ENCODE assay signal across 7 mouse cellular contexts in the genomic region with DNA sequence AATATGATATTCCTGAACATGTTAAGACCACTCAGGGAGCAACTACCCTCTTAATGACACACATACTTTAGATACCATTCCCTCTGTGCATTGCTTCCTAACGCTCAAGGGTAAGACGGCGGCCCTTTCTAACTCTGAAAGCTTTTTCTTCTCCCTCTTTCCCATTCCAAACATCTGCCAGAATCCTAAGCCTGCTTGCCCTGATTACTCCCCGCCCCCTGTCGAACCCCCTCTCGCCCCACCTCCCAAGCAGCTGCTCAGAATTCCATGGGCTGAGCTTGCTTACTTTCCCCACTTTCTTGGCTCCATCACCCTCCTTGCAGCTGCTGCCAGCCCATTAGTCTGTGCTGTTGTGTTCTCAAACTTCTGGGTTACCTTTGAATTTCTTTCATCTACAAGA. TPM values are rescaled to one million over a fixed set of nuclear protein-coding genes. Genes with fewer than 3 reads are reported as not detected.
DNase-seq lines count a peak whose midpoint lies in the region; ATAC-seq and TF ChIP-seq lines count a peak whose summit lies in the region.

No protein-coding gene starts in this region.

- ATAC-seq in midbrain, embryonic 11.5 days (ENCODE audit: low FRiP score) = peak; percentile 58
- ATAC-seq in inflammation-experienced regulatory T-cells, adult 6 months = no peak

- TF ChIP-seq CTCF in MEL (IDR thresholded peaks at IDR 0.05 in 2 of 3, conservative IDR thresholded peaks at IDR 0.05 in 1 of 3; ENCODE audit: control insufficient read depth in 1 of 3, insufficient read depth in 1 of 3, low read depth in 2 of 3, low read length in 3 of 3, poor library complexity in 1 of 3, severe bottlenecking in 1 of 3) = no peak

- peaks cover 39 to 44% of the 10 kb centered on the region in 2 experiments for H3K4me1 ChIP-seq in MEL (ENCODE audit: control insufficient read depth in 1 of 2, insufficient read depth in 2 of 2, low read length in 2 of 2)
- H3K4me1 ChIP-seq in midbrain, embryonic 11.5 days (ENCODE audit: control insufficient read depth, insufficient read depth, low read length) = peaks cover 27% of the 10 kb centered on the region

- H3K79me2 ChIP-seq in MEL (ENCODE audit: control insufficient read depth, insufficient read depth, low read length, poor library complexity) = no peaks in the 10 kb centered on the region

- no peak for TF ChIP-seq POLR2A in MEL (IDR thresholded peaks at IDR 0.05; ENCODE audit: control insufficient read depth in 1 of 2, insufficient read depth in 1 of 2, low read depth in 1 of 2, low read length in 2 of 2, poor library complexity in 1 of 2)

- H3K4me2 ChIP-seq in midbrain, embryonic 11.5 days = no peak overlapping the region

- no peak for TF ChIP-seq EP300 in MEL (IDR thresholded peaks at IDR 0.05; ENCODE audit: low read depth in 1 of 2, low read length in 2 of 2)

- no peaks in the 10 kb centered on the region for H3K27me3 ChIP-seq in MEL (ENCODE audit: control insufficient read depth in 1 of 2, insufficient read depth in 2 of 2, low read length in 2 of 2)
- no peaks in the 10 kb centered on the region for H3K27me3 ChIP-seq in midbrain, embryonic 11.5 days (ENCODE audit: control insufficient read depth, insufficient read depth, low read length)

- peak overlapping the region; percentile 98 for H3K27ac ChIP-seq in MEL (ENCODE audit: control insufficient read depth, low read depth, low read length)
- H3K27ac ChIP-seq in midbrain, embryonic 11.5 days (ENCODE audit: low read depth, low read length) = no peak overlapping the region

- H3K9me3 ChIP-seq in MEL (replicated peaks; ENCODE audit: insufficient read depth, low read length) = no peaks in the 10 kb centered on the region
- no peaks in the 10 kb centered on the region for H3K9me3 ChIP-seq in midbrain, embryonic 11.5 days (ENCODE audit: control insufficient read depth, low read length)

- 4% methylated on average over 6 of the region's 6 CpGs for WGBS in midbrain, embryonic 11.5 days

- peaks cover under 1 to 48% of the 10 kb centered on the region in 2 experiments for H3K36me3 ChIP-seq in MEL (ENCODE audit: control insufficient read depth in 1 of 2, insufficient read depth in 2 of 2, low read length in 2 of 2)
- no peaks in the 10 kb centered on the region for H3K36me3 ChIP-seq in midbrain, embryonic 11.5 days (ENCODE audit: control insufficient read depth, insufficient read depth, low read length)

- no peak overlapping the region; the same call in 1 of the 2 replicates for H3K9ac ChIP-seq in MEL (ENCODE audit: control insufficient read depth, low read depth, low read length, poor library complexity, severe bottlenecking)
- no peak overlapping the region for H3K9ac ChIP-seq in midbrain, embryonic 11.5 days (ENCODE audit: low read length)

- no peak overlapping the region for H3K4me3 ChIP-seq in MEL (ENCODE audit: control insufficient read depth in 1 of 2, insufficient read depth in 1 of 2, low read depth in 2 of 2, low read length in 2 of 2)
- no peak overlapping the region for H3K4me3 ChIP-seq in midbrain, embryonic 11.5 days (ENCODE audit: low read depth, low read length)

- no peak for DNase-seq in MEL (ENCODE audit: low read depth, low spot score)
- DNase-seq in Muller cell, postnatal 12 days (ENCODE audit: inconsistent ontology term) = peak; percentile 55
- peak; percentile 34 for DNase-seq in gastrocnemius, postnatal 10 days
- DNase-seq in kidney, postnatal 36 days = peak; percentile 17 to 23
- DNase-seq in midbrain, embryonic 11.5 days (ENCODE audit: low spot score, missing footprints) = peak; percentile 91
- no peak for DNase-seq in spleen, postnatal 10 days (ENCODE audit: low spot score in 2 of 2)

- TF ChIP-seq RAD21 in MEL (IDR thresholded peaks at IDR 0.05; ENCODE audit: low read depth, low read length) = no peak

TF ChIP-seq in MEL, 35 proteins besides CTCF, POLR2A, EP300 and RAD21:
- TF ChIP-seq POLR2AphosphoS2 (IDR thresholded peaks at IDR 0.05; ENCODE audit: low read length) = no peak
- no peak for TF ChIP-seq USF2 (IDR thresholded peaks at IDR 0.05; ENCODE audit: borderline replicate concordance in 1 of 2, insufficient read depth in 1 of 2, low read depth in 1 of 2, low read length in 2 of 2)
- no peak for TF ChIP-seq GATA1 (IDR thresholded peaks at IDR 0.05; ENCODE audit: low read depth, low read length)
- TF ChIP-seq MAZ (IDR thresholded peaks at IDR 0.05; ENCODE audit: low read depth, low read length) = no peak
- no peak for TF ChIP-seq GABPA (IDR thresholded peaks at IDR 0.05; ENCODE audit: low read depth, low read length)
- TF ChIP-seq USF1 (IDR thresholded peaks at IDR 0.05; ENCODE audit: low read depth, low read length) = no peak
- TF ChIP-seq JUND (IDR thresholded peaks at IDR 0.05; ENCODE audit: low read depth, low read length) = no peak
- TF ChIP-seq UBTF (IDR thresholded peaks at IDR 0.05; ENCODE audit: borderline replicate concordance, insufficient read depth, low read depth, low read length) = no peak
- no peak for TF ChIP-seq NELFE (IDR thresholded peaks at IDR 0.05; ENCODE audit: low read depth, low read length)
- TF ChIP-seq CHD2 (IDR thresholded peaks at IDR 0.05; ENCODE audit: low read length) = no peak
- TF ChIP-seq E2F4 (IDR thresholded peaks at IDR 0.05; ENCODE audit: borderline replicate concordance, low read depth, low read length) = no peak
- TF ChIP-seq TAL1 (IDR thresholded peaks at IDR 0.05; ENCODE audit: low read length) = no peak
- no peak for TF ChIP-seq TCF12 (IDR thresholded peaks at IDR 0.05; ENCODE audit: low read depth, low read length)
- TF ChIP-seq ELF1 (IDR thresholded peaks at IDR 0.05; ENCODE audit: low read depth, low read length) = no peak
- TF ChIP-seq POLR2AphosphoS5 (IDR thresholded peaks at IDR 0.05; ENCODE audit: borderline replicate concordance, low read depth, low read length) = no peak
- no peak for TF ChIP-seq SMC3 (IDR thresholded peaks at IDR 0.05; ENCODE audit: low read depth, low read length)

RNA-seq across cellular contexts. Expression of a gene that starts 23.0 kb away (rescaled TPM):
- 25.4 and 34.7 TPM in 2 replicates for total RNA-seq in MEL (2012; rRNA removed)
- polyA plus RNA-seq in MEL (2012; ENCODE audit: insufficient read depth in 1 of 2, insufficient read length in 2 of 2, low read depth in 1 of 2, low replicate concordance in 2 of 2, missing spikeins in 1 of 2) = 10 to 100 TPM in 1 of 2 experiments, not detected in 1; 41.3 TPM
- total RNA-seq in gastrocnemius, postnatal 10 days (2021) = 10 to 100 TPM; 13.7 to 16.5 TPM
- polyA plus RNA-seq in midbrain, embryonic 11.5 days (2014; fragmentation: Nextera tagmentation; extraction: Ambion mirVana) = 17.4 and 18.7 TPM in 2 replicates
- polyA plus RNA-seq in inflammation-experienced regulatory T-cells, adult 6 months (2017; shearing (Covaris generic)) = 1 to 10 TPM in 2 of 3 experiments, under 1 TPM in 1; 0.85 to 1.5 (median 1.2) TPM

RNA-seq across cellular contexts. Expression of a gene that starts 27.2 kb away (rescaled TPM):
- 19.3 and 22.1 TPM in 2 replicates for total RNA-seq in MEL (2012; rRNA removed)
- polyA plus RNA-seq in MEL (2012; ENCODE audit: insufficient read depth in 1 of 2, insufficient read length in 2 of 2, low read depth in 1 of 2, low replicate concordance in 2 of 2, missing spikeins in 1 of 2) = 10 to 100 TPM in 1 of 2 experiments, not detected in 1; 21.0 TPM
- total RNA-seq in gastrocnemius, postnatal 10 days (2021) = 10 to 100 TPM; 21.6 to 22.2 TPM
- 24.6 and 26.4 TPM in 2 replicates for polyA plus RNA-seq in midbrain, embryonic 11.5 days (2014; fragmentation: Nextera tagmentation; extraction: Ambion mirVana)
- 10 to 100 TPM; 13.7 to 22.4 (median 17.9) TPM for polyA plus RNA-seq in inflammation-experienced regulatory T-cells, adult 6 months (2017; shearing (Covaris generic))

RNA-seq across cellular contexts. Expression of a gene that starts 27.3 kb away (rescaled TPM):
- total RNA-seq in MEL (2012; rRNA removed) = 3.5 and 4.0 TPM in 2 replicates
- polyA plus RNA-seq in MEL (2012; ENCODE audit: insufficient read depth in 1 of 2, insufficient read length in 2 of 2, low read depth in 1 of 2, low replicate concordance in 2 of 2, missing spikeins in 1 of 2) = 1 to 10 TPM in 1 of 2 experiments, not detected in 1; 4.9 TPM
- total RNA-seq in gastrocnemius, postnatal 10 days (2021) = 10 to 100 TPM; 11.4 to 13.5 TPM
- 36.5 and 41.8 TPM in 2 replicates for polyA plus RNA-seq in midbrain, embryonic 11.5 days (2014; fragmentation: Nextera tagmentation; extraction: Ambion mirVana)
- polyA plus RNA-seq in inflammation-experienced regulatory T-cells, adult 6 months (2017; shearing (Covaris generic)) = 1 to 10 TPM; 2.1 to 5.4 (median 3.6) TPM

Comparison
In these comparisons a context has a peak if more than half of its experiments do, and no peak if none do; other contexts are left out.
1. DNase-seq: peak in Muller cell, postnatal 12 days (single experiment), gastrocnemius, postnatal 10 days (single experiment), kidney, postnatal 36 days (2 of 2) and midbrain, embryonic 11.5 days (single experiment); none in MEL (single experiment) and spleen, postnatal 10 days (0 of 2).